In the genomic region with DNA sequence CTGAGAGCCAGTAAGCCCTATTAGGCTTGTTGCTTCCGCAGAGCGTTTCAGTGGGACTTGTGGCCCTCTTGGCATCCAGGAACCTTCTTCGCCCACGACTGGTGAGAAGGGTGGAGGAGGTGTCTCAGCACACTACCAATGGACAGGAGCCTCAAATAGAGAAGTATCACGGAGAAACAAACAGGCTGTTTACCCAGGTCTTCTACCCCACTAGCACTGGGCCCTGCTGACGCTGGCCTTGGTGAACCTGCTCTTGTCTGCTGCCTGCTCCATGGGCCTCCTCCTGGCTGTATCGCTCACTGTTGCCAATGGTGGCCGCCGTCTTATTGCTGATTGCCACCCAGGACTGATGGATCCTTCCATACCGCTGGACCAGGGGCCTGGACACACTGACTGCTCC, we compare ENCODE assay signal across 9 mouse cellular contexts. TPM values are rescaled to one million over a fixed set of nuclear protein-coding genes. Genes with fewer than 3 reads are reported as not detected.
DNase-seq lines count a peak whose midpoint lies in the region; ATAC-seq and TF ChIP-seq lines count a peak whose summit lies in the region.
"Had no signal": no experiment of that assay in that cellular context is flagged by ENCODE, and none has a peak within 500 bp of the region (broad histone marks: within the 10 kb centered on the region; RNA-seq: fewer than 3 reads in every experiment).

No protein-coding gene starts in this region.

- H3K4me2 ChIP-seq in limb, embryonic 15.5 days: peak overlapping the region; percentile 43

- H3K27ac ChIP-seq in gastrocnemius, adult 2 months: 0 out of 2 replicates have a peak overlapping the region, but pooled peaks have one; percentile 12
- no peak overlapping the region for H3K27ac ChIP-seq in limb, embryonic 15.5 days
- H3K27ac ChIP-seq: macrophage had no signal

- no peak for DNase-seq in gastrocnemius, adult 2 months
- no peak for DNase-seq in gastrocnemius, postnatal 14 days
- DNase-seq in retina, embryonic 14.5 days (ENCODE audit: low spot score): peak; percentile 15
- no peak for DNase-seq in retina, postnatal 1 day
- DNase-seq in adrenal gland, adult 18-20 months (ENCODE audit: low spot score in 2 of 2): no peak
- DNase-seq in ovary, postnatal 14 days (ENCODE audit: low spot score): no peak
- DNase-seq in spleen, postnatal 10 days (ENCODE audit: low spot score in 2 of 2): no peak

- H3K9me3 ChIP-seq in limb, embryonic 15.5 days: no peaks in the 10 kb centered on the region

- WGBS in limb, embryonic 15.5 days: 52% methylated on average over 10 of the region's 10 CpGs

- ATAC-seq in limb, embryonic 15.5 days (ENCODE audit: insufficient number of reproducible peaks, low FRiP score, low TSS enrichment, low read depth): no peak

- no peak for TF ChIP-seq CTCF in gastrocnemius, adult 2 months (IDR thresholded peaks at IDR 0.05)

- peaks cover 43% of the 10 kb centered on the region for H3K4me1 ChIP-seq in limb, embryonic 15.5 days

- H3K4me3 ChIP-seq in gastrocnemius, adult 2 months: no peak overlapping the region
- H3K4me3 ChIP-seq in limb, embryonic 15.5 days: peak overlapping the region; percentile 35

- H3K27me3 ChIP-seq in limb, embryonic 15.5 days: no peaks in the 10 kb centered on the region

- intact Hi-C loops in gastrocnemius, adult 2 months (cut with DNase I): no loop called here
- intact Hi-C loops in gastrocnemius, postnatal 14 days (cut with DNase I; ENCODE audit: low total_unique reads): no loop called here

- peaks cover 74% of the 10 kb centered on the region for H3K36me3 ChIP-seq in limb, embryonic 15.5 days

- H3K9ac ChIP-seq in limb, embryonic 15.5 days: no peak overlapping the region

RNA-seq across cellular contexts. Expression of gene Krtcap3, which starts 0.7 kb away (rescaled TPM):
- 1 to 10 TPM; 1.5 to 2.0 TPM for total RNA-seq in gastrocnemius, adult 2 months (2021)
- total RNA-seq in gastrocnemius, postnatal 14 days (2021): 1 to 10 TPM in 1 of 2 experiments, under 1 TPM in 1; 0.47 to 1.9 TPM
- 9.6 and 12.8 TPM in 2 replicates for polyA plus RNA-seq in limb, embryonic 15.5 days (2015; fragmentation: Nextera tagmentation; extraction: Ambion mirVana)
- total RNA-seq in adrenal gland, adult 18-20 months (2021): 1 to 10 TPM; 4.9 to 6.5 TPM

RNA-seq across cellular contexts. Expression of gene Gm9970, which starts 11.1 kb away (rescaled TPM):
- not detected for total RNA-seq in gastrocnemius, adult 2 months (2021)
- not detected for total RNA-seq in gastrocnemius, postnatal 14 days (2021)
- polyA plus RNA-seq in limb, embryonic 15.5 days (2015; fragmentation: Nextera tagmentation; extraction: Ambion mirVana): 0.50 TPM in 1 of 2 replicates, not detected in the other
- under 1 TPM in 1 of 2 experiments, not detected in 1; 0.60 TPM for total RNA-seq in adrenal gland, adult 18-20 months (2021)
- polyA plus RNA-seq: macrophage had no signal

RNA-seq across cellular contexts. Expression of gene Nrbp1, which starts 11.5 kb away (rescaled TPM):
- total RNA-seq in gastrocnemius, adult 2 months (2021): 10 to 100 TPM; 51.3 to 58.5 TPM
- total RNA-seq in gastrocnemius, postnatal 14 days (2021): 10 to 100 TPM; 61.1 to 63.4 TPM
- polyA plus RNA-seq in limb, embryonic 15.5 days (2015; fragmentation: Nextera tagmentation; extraction: Ambion mirVana): 167 and 183 TPM in 2 replicates
- total RNA-seq in adrenal gland, adult 18-20 months (2021): 10 to 100 TPM; 66.7 to 89.4 TPM

RNA-seq across cellular contexts. Expression of gene Ppm1g, which starts 31.7 kb away (rescaled TPM):
- 10 to 100 TPM; 41.1 to 45.7 TPM for total RNA-seq in gastrocnemius, adult 2 months (2021)
- total RNA-seq in gastrocnemius, postnatal 14 days (2021): 10 to 100 TPM; 38.0 to 39.8 TPM
- 102 and 106 TPM in 2 replicates for polyA plus RNA-seq in limb, embryonic 15.5 days (2015; fragmentation: Nextera tagmentation; extraction: Ambion mirVana)
- total RNA-seq in adrenal gland, adult 18-20 months (2021): 100 to 1,000 TPM; 110 to 129 TPM

RNA-seq across cellular contexts. Expression of gene Ift172, which starts 38.8 kb away (rescaled TPM):
- 10 to 100 TPM; 26.0 to 34.8 TPM for total RNA-seq in gastrocnemius, adult 2 months (2021)
- total RNA-seq in gastrocnemius, postnatal 14 days (2021): 10 to 100 TPM; 19.6 to 21.2 TPM
- 30.5 and 36.1 TPM in 2 replicates for polyA plus RNA-seq in limb, embryonic 15.5 days (2015; fragmentation: Nextera tagmentation; extraction: Ambion mirVana)
- 10 to 100 TPM; 34.9 to 37.9 TPM for total RNA-seq in adrenal gland, adult 18-20 months (2021)
